Mouse (Mus musculus) heart, adult 2 months (tissue): ENCODE measurements at regions not wholly inside any gene's neighbourhood (a gene's known extent, or its start where the extent isn't known, plus 50 kb on each side); places are given as distances from the start of the nearest gene placed in this dataset.

Experiments
- DNase-seq, 2 experiments: peaks; one replicate each; pipeline ENCODE4 v3.0.0; 2021
- H3K27ac ChIP-seq: fragments of 200-600 bp; 2 replicates; pipeline ENCODE4 v1.8.1; 2022
- H3K27me3 ChIP-seq: fragments of 200-500 bp; 2 replicates; pipeline ENCODE4 v1.6.1; 2012; ENCODE audit warnings: mild to moderate bottlenecking, low read length, inconsistent platforms, mixed read lengths; ENCODE audit not compliant: control insufficient read depth, insufficient read depth
- H3K36me3 ChIP-seq: fragments of 200-500 bp; 2 replicates; pipeline ENCODE4 v1.6.1; 2012; ENCODE audit warnings: low read length, inconsistent platforms; ENCODE audit not compliant: control insufficient read depth, insufficient read depth
- H3K4me1 ChIP-seq: fragments of 200-500 bp; 2 replicates; pipeline ENCODE4 v1.6.1; 2011; ENCODE audit warnings: low read length; ENCODE audit not compliant: control insufficient read depth, insufficient read depth
- H3K4me3 ChIP-seq: fragments of 200-600 bp; 2 replicates; pipeline ENCODE4 v1.8.1; 2022
- H3K79me2 ChIP-seq: fragments of 200-500 bp; replicated peaks from 2 replicates; pipeline ENCODE4 v1.6.1; 2012; ENCODE audit warnings: mild to moderate bottlenecking, inconsistent platforms, low read length, moderate library complexity, mixed read lengths; ENCODE audit not compliant: control insufficient read depth, insufficient read depth
- H3K9ac ChIP-seq: fragments of 200-500 bp; 2 replicates; pipeline ENCODE4 v1.6.1; 2012; ENCODE audit warnings: low read depth, mild to moderate bottlenecking, control low read depth, inconsistent platforms, low read length, mixed read lengths
- CTCF ChIP-seq: fragments of 200-600 bp; IDR thresholded peaks from 2 replicates; pipeline ENCODE4 v1.8.1; 2022; ENCODE audit warnings: antibody characterized with exemption, mild to moderate bottlenecking, moderate library complexity
- EP300 ChIP-seq: fragments of 200-500 bp; IDR thresholded peaks from 2 replicates; pipeline ENCODE4 v1.6.1; 2011; ENCODE audit warnings: low read depth, low read length, control low read depth; ENCODE audit not compliant: insufficient read depth
- POLR2A ChIP-seq: fragments of 200-500 bp; IDR thresholded peaks from 2 replicates; pipeline ENCODE4 v1.6.1; 2011; ENCODE audit warnings: mild to moderate bottlenecking, low read depth, low read length, control low read depth; ENCODE audit not compliant: insufficient read depth
- WGBS: fragments of 180-500 bp; shearing (Covaris S2); methylation state at CpG from one replicate; pipeline ENCODE4 v1.1.7; 2018; 5-methylcytosine and 5-hydroxymethylcytosine counted together
- intact Hi-C: fragments of 180-260 bp; cut with DNase I; formaldehyde crosslinking; loops from one replicate; pipeline ENCODE4 v1.15.1; 2025

DNA sequence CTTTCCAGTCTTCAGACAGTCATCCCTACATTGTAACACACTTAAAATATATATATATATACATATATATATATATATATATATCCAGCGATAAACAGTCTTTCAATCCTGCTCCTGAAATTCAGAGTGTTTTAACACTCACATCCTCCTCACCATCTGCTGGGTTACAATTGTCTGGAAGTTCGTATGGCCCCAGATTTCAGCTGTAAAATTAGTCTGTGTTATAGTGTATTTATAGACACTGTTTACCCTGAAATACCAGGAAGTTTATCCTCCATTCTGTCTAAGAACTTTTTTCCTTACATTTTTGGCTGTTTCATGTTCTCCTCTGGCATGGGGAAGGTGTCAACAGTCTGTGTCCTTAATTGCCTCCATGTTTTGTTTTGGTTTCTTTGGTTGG is 91.7 kb upstream of the Rxfp2 start:
- no peak overlapping the region for H3K4me3 ChIP-seq
- 55% methylated on average over 2 of the region's 2 CpGs for WGBS
- intact Hi-C loops, result no loop called here
- H3K9ac ChIP-seq, result no peak overlapping the region
- no peaks in the 10 kb centered on the region for H3K36me3 ChIP-seq
- no peak for DNase-seq
- TF ChIP-seq POLR2A (no peak), EP300 (no peak), CTCF (no peak)
- H3K27me3 ChIP-seq, result no peaks in the 10 kb centered on the region
- no peak overlapping the region for H3K27ac ChIP-seq
- H3K79me2 ChIP-seq, result no peaks in the 10 kb centered on the region
- peaks cover 2% of the 10 kb centered on the region for H3K4me1 ChIP-seq

GRCm38 (mm10) chr5:149931574-149932161 is 86.8 kb upstream of the Rxfp2 start:
- 79% methylated on average over 9 of the region's 9 CpGs for WGBS
- H3K36me3 ChIP-seq, result no peaks in the 10 kb centered on the region
- H3K27me3 ChIP-seq, result no peaks in the 10 kb centered on the region
- TF ChIP-seq CTCF (no peak), EP300 (no peak), POLR2A (no peak)
- H3K4me1 ChIP-seq, result no peaks in the 10 kb centered on the region
- intact Hi-C loops, result no loop called here
- H3K9ac ChIP-seq, result no peak overlapping the region
- H3K79me2 ChIP-seq, result no peaks in the 10 kb centered on the region
- no peak overlapping the region for H3K4me3 ChIP-seq
- no peak for DNase-seq
- no peak overlapping the region for H3K27ac ChIP-seq

GRCm38 (mm10) chr5:149932220-149932619 is 86.3 kb upstream of the Rxfp2 start:
- H3K9ac ChIP-seq, result no peak overlapping the region
- no peak overlapping the region for H3K27ac ChIP-seq
- H3K36me3 ChIP-seq, result no peaks in the 10 kb centered on the region
- intact Hi-C loops, result no loop called here
- H3K4me3 ChIP-seq, result no peak overlapping the region
- WGBS, result 65% methylated on average over 4 of the region's 4 CpGs
- H3K27me3 ChIP-seq, result no peaks in the 10 kb centered on the region
- no peaks in the 10 kb centered on the region for H3K79me2 ChIP-seq
- DNase-seq, result no peak
- TF ChIP-seq EP300, result no peak
- TF ChIP-seq POLR2A, result no peak
- no peak for TF ChIP-seq CTCF
- H3K4me1 ChIP-seq, result no peaks in the 10 kb centered on the region

- Histone ChIP-seq H3K4me1 (peaks cover 2% of the 10 kb centered on the region; the same call in 1 of the 2 replicates), H3K27ac (no peak overlapping the region), H3K27me3 (no peaks in the 10 kb centered on the region), H3K9ac (no peak overlapping the region), H3K36me3 (no peaks in the 10 kb centered on the region), H3K79me2 (no peaks in the 10 kb centered on the region), H3K4me3 (no peak overlapping the region)
- TF ChIP-seq POLR2A, result no peak
- no peak for TF ChIP-seq EP300
- TF ChIP-seq CTCF, result no peak
- peak in 1 of 2 experiments; percentile 20 for DNase-seq
- intact Hi-C loops, result no loop called here
These were observed 72.8 kb upstream of the Rxfp2 start for GRCm38 (mm10) chr5:149945651-149946050.

DNA sequence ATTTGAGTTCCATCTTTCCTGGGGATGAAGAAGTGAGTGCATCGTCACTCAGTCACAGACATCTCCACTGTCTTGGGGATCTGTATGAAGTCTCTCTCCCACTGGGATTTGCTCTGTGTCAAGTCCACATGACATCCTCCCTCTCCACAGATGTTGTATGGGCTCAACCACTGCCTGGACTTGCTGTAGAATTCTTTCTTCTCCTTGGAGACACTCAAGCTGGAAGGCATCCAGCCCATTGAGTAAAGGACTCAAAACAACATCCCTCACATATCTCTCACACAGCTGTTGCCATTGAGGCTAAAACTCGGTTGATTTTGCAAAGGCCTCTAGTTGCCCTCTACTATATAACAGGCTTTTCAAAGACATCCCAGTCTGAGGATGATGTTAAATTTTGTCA is 71.0 kb upstream of the Rxfp2 start:
- intact Hi-C loops, result no loop called here
- no peaks in the 10 kb centered on the region for H3K36me3 ChIP-seq
- H3K27ac ChIP-seq, result no peak overlapping the region
- WGBS, result 52% methylated on average over 2 of the region's 2 CpGs
- TF ChIP-seq EP300, result no peak
- TF ChIP-seq POLR2A, result no peak
- no peak for TF ChIP-seq CTCF
- H3K9ac ChIP-seq, result no peak overlapping the region
- peak; percentile 21 to 45 for DNase-seq
- H3K27me3 ChIP-seq, result no peaks in the 10 kb centered on the region
- no peaks in the 10 kb centered on the region for H3K79me2 ChIP-seq
- peaks cover 2% of the 10 kb centered on the region; the same call in 1 of the 2 replicates for H3K4me1 ChIP-seq
- H3K4me3 ChIP-seq, result no peak overlapping the region

GRCm38 (mm10) chr5:149956931-149957330 is 61.5 kb upstream of the Rxfp2 start:
- no peak for DNase-seq
- Histone ChIP-seq H3K27me3 (no peaks in the 10 kb centered on the region), H3K79me2 (no peaks in the 10 kb centered on the region), H3K4me1 (no peaks in the 10 kb centered on the region), H3K36me3 (no peaks in the 10 kb centered on the region), H3K27ac (no peak overlapping the region), H3K9ac (no peak overlapping the region), H3K4me3 (no peak overlapping the region)
- TF ChIP-seq EP300 (no peak), CTCF (no peak), POLR2A (no peak)
- WGBS, result 82% methylated on average over 4 of the region's 4 CpGs
- intact Hi-C loops, result no loop called here
